Mouse (Mus musculus): ENCODE measurements at regions not wholly inside any gene's neighbourhood (a gene's known extent, or its start where the extent isn't known, plus 50 kb on each side); places are given as distances from the start of the nearest gene placed in this dataset.

GRCm38 (mm10) chr4:3066051-3066736 is 100.9 kb upstream of the Vmn1r2 start:
- TF ChIP-seq CTCF (IDR thresholded peaks at IDR 0.05 in 2 of 3, conservative IDR thresholded peaks at IDR 0.05 in 1 of 3; ENCODE audit: control insufficient read depth in 1 of 3, insufficient read depth in 1 of 3, low read depth in 2 of 3, low read length in 3 of 3, poor library complexity in 1 of 3, severe bottlenecking in 1 of 3) (no peak), MAX (IDR thresholded peaks at IDR 0.05; ENCODE audit: low read length) (no peak), MEF2A (IDR thresholded peaks at IDR 0.05; ENCODE audit: extremely low read depth, insufficient replicate concordance, low read depth, low read length, poor library complexity, severe bottlenecking) (no peak), GABPA (IDR thresholded peaks at IDR 0.05; ENCODE audit: low read depth, low read length) (no peak), MXI1 (IDR thresholded peaks at IDR 0.05; ENCODE audit: low read depth, low read length) (no peak), POLR2A (IDR thresholded peaks at IDR 0.05; ENCODE audit: control insufficient read depth in 1 of 2, insufficient read depth in 1 of 2, low read depth in 1 of 2, low read length in 2 of 2, poor library complexity in 1 of 2) (no peak), GATA1 (IDR thresholded peaks at IDR 0.05; ENCODE audit: low read depth, low read length) (no peak), CHD1 (IDR thresholded peaks at IDR 0.05; ENCODE audit: low read depth, low read length) (no peak)

Data from MEL (cell line).